Mouse (Mus musculus) liver, postnatal 0 days (tissue): Measurements from ENCODE around the gene Sdhd.

Source experiments
- CTCF ChIP-seq: sonication (generic); IDR thresholded peaks from 2 replicates; pipeline ENCODE4 v1.5.1; 2016; ENCODE audit warnings: antibody characterized with exemption, low read depth
- EP300 ChIP-seq: IDR thresholded peaks from 2 replicates; pipeline ENCODE4 v1.6.1; 2016; ENCODE audit warnings: antibody characterized with exemption, low read depth, mild to moderate bottlenecking

DNA sequence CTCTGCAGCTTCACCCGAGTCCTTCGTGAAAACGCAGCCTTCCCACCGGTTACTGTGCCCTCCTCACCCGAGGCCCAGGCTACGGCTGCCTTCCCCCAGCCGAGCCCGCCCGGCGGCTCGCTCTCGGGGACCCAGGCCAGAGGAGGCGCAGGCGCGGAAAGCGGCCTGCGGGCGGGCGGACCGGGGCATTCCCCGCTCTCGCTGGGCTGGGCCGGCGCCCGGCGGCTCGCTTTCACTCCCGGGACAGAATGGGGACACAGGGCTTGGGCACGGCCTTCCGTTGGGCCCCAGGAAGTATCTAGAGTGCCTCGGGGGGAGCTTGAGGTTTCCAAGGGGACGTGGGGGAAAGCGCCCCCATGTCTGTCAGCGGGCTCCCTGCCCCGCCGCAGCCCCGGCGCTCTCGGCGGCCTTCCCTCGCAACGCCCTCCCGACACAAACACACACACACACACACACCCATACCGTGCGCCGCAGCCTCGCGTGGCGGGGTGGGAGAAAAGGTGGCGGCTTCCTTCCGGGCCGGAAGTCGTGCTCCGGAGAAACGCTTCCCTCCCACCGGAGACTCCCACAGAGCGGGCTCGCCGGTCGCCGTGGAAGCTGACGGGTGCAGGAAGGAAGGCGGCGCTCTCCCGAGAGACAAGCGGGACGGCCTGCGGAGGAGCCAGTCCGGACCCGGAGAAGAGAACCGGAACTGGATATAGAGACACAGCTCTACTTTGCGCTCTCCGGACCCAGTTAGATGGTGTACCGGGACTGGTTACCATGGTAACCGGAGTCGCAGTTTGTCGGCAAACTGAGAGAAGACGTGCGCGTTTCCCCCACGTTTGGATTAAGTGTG, 13.4 kb upstream of the Sdhd start, which contains the start of the genes Pih1d2 and Nkapd1:
- TF ChIP-seq CTCF: peak; percentile 26; the same call in 1 of the 2 replicates
- TF ChIP-seq EP300: no peak
